Mouse (Mus musculus) limb, embryonic 14.5 days (tissue): ENCODE results near the gene Gm49355. TPM values are rescaled to one million over a fixed set of nuclear protein-coding genes. Genes with fewer than 3 reads are reported as not detected.

Source experiments
- ATAC-seq: fragments of 200-750 bp; cut with Nextera tagmentation; 2 replicates; pipeline ENCODE4 v1.8.0; 2017; ENCODE audit warnings: low read depth, moderate number of reproducible peaks, moderate TSS enrichment; ENCODE audit not compliant: low FRiP score
- DNase-seq: peaks from one replicate; pipeline ENCODE4 v3.0.0-alpha.2; 2015; ENCODE audit warnings: low spot score
- H3K27ac ChIP-seq: fragments of 300-500 bp; sonication (generic); replicated peaks from 2 replicates; pipeline ENCODE4 v1.5.1; 2014; ENCODE audit warnings: low read depth, mild to moderate bottlenecking, low read length, moderate library complexity, mixed read lengths
- H3K27me3 ChIP-seq: fragments of 300-500 bp; sonication (generic); 2 replicates; pipeline ENCODE4 v1.6.1; 2014; ENCODE audit warnings: low read length, mixed read lengths; ENCODE audit not compliant: control insufficient read depth, insufficient read depth
- H3K36me3 ChIP-seq: fragments of 300-500 bp; sonication (generic); 2 replicates; pipeline ENCODE4 v1.6.1; 2014; ENCODE audit warnings: mild to moderate bottlenecking, low read length, moderate library complexity, mixed read lengths; ENCODE audit not compliant: control insufficient read depth, insufficient read depth
- H3K4me1 ChIP-seq: fragments of 300-500 bp; sonication (generic); 2 replicates; pipeline ENCODE4 v1.6.1; 2014; ENCODE audit warnings: antibody characterized with exemption, low read length, mixed read lengths; ENCODE audit not compliant: control insufficient read depth, insufficient read depth
- H3K4me2 ChIP-seq: fragments of 300-500 bp; sonication (generic); replicated peaks from 2 replicates; pipeline ENCODE4 v1.6.1; 2014; ENCODE audit warnings: low read depth, mild to moderate bottlenecking, low read length, moderate library complexity; ENCODE audit not compliant: severe bottlenecking
- H3K4me3 ChIP-seq: fragments of 300-500 bp; sonication (generic); replicated peaks from 2 replicates; pipeline ENCODE4 v1.5.1; 2014; ENCODE audit warnings: low read length
- H3K9ac ChIP-seq: fragments of 300-500 bp; sonication (generic); 2 replicates; pipeline ENCODE4 v1.6.1; 2014; ENCODE audit warnings: mild to moderate bottlenecking, low read depth, low read length, moderate library complexity; ENCODE audit not compliant: severe bottlenecking
- H3K9me3 ChIP-seq: fragments of 300-500 bp; sonication (generic); 2 replicates; pipeline ENCODE4 v1.6.1; 2016; ENCODE audit warnings: low read length; ENCODE audit not compliant: control insufficient read depth
- POLR2A ChIP-seq: fragments of 200-500 bp; IDR thresholded peaks from 2 replicates; pipeline ENCODE4 v1.8.0; 2012; ENCODE audit warnings: inconsistent platforms, mild to moderate bottlenecking, moderate library complexity, borderline replicate concordance; ENCODE audit not compliant: insufficient read depth, insufficient read length; ENCODE audit errors: extremely low read depth
- WGBS: fragments of 180-500 bp; shearing (Covaris S2); extraction: QIAGEN DNeasy Blood & Tissue Kit; methylation state at CpG from one replicate; pipeline ENCODE4 v1.1.7; 2014; 5-methylcytosine and 5-hydroxymethylcytosine counted together
- polyA plus RNA-seq, 2 experiments: library from polyadenylated mRNA; depleted of rRNA in 1 of 2; stranded (reverse) in 1 of 2; unstranded in 1 of 2; fragments of >200 nt; fragmentation: Nextera tagmentation in 1 of 2; extraction: Ambion mirVana in 1 of 2; gene quantifications; 2 replicates each; pipeline versions ENCODE4 v1.2.1 to v1.2.3; 2012 to 2014

Gm49355 gene
- polyA plus RNA-seq, 2 experiments: 0.09 to 0.11 TPM

GRCm38 (mm10) chr14:12333622-12334021 is 49.8 kb downstream of the Gm49355 start:
- no peak overlapping the region for H3K4me2 ChIP-seq
- no peak for TF ChIP-seq POLR2A
- no peaks in the 10 kb centered on the region for H3K9me3 ChIP-seq
- no peaks in the 10 kb centered on the region for H3K4me1 ChIP-seq
- 74% methylated on average over 7 of the region's 7 CpGs for WGBS
- DNase-seq: no peak
- ATAC-seq: no peak
- no peak overlapping the region for H3K4me3 ChIP-seq
- H3K27ac ChIP-seq: no peak overlapping the region
- no peak overlapping the region for H3K9ac ChIP-seq
- H3K36me3 ChIP-seq: no peaks in the 10 kb centered on the region
- peaks cover 40% of the 10 kb centered on the region for H3K27me3 ChIP-seq

- H3K4me1 ChIP-seq: no peaks in the 10 kb centered on the region
- no peak for ATAC-seq
- H3K9me3 ChIP-seq: no peaks in the 10 kb centered on the region
- no peak for DNase-seq
- H3K4me3 ChIP-seq: no peak overlapping the region
- H3K9ac ChIP-seq: no peak overlapping the region
- WGBS: 34% methylated on average over 7 of the region's 7 CpGs
- no peaks in the 10 kb centered on the region for H3K36me3 ChIP-seq
- H3K27me3 ChIP-seq: peaks cover 52% of the 10 kb centered on the region
- H3K27ac ChIP-seq: no peak overlapping the region
- no peak for TF ChIP-seq POLR2A
- no peak overlapping the region for H3K4me2 ChIP-seq
Measured at GRCm38 (mm10) chr14:12334925-12335324, 51.1 kb downstream of the Gm49355 start.

GRCm38 (mm10) chr14:12337421-12337997 is 53.7 kb downstream of the Gm49355 start:
- DNase-seq (no peak), ATAC-seq (no peak)
- Histone ChIP-seq H3K4me2 (no peak overlapping the region), H3K9me3 (no peaks in the 10 kb centered on the region), H3K9ac (no peak overlapping the region), H3K4me1 (no peaks in the 10 kb centered on the region), H3K4me3 (no peak overlapping the region), H3K36me3 (no peaks in the 10 kb centered on the region), H3K27ac (no peak overlapping the region), H3K27me3 (peaks cover 78% of the 10 kb centered on the region)
- TF ChIP-seq POLR2A: no peak
- 5% methylated on average over 8 of the region's 8 CpGs for WGBS

- Histone ChIP-seq H3K27ac (no peak overlapping the region), H3K9ac (no peak overlapping the region), H3K4me2 (no peak overlapping the region), H3K36me3 (no peaks in the 10 kb centered on the region), H3K4me1 (no peaks in the 10 kb centered on the region), H3K27me3 (peaks cover 85% of the 10 kb centered on the region), H3K9me3 (no peaks in the 10 kb centered on the region), H3K4me3 (no peak overlapping the region)
- WGBS: 1% methylated on average over 16 of the region's 16 CpGs
- DNase-seq: no peak
- ATAC-seq: no peak
- no peak for TF ChIP-seq POLR2A
Measured at GRCm38 (mm10) chr14:12337998-12338809, 54.4 kb downstream of the Gm49355 start.

- H3K9ac ChIP-seq: no peak overlapping the region
- H3K4me2 ChIP-seq: no peak overlapping the region
- no peaks in the 10 kb centered on the region for H3K36me3 ChIP-seq
- H3K4me3 ChIP-seq: no peak overlapping the region
- 3% methylated on average over 10 of the region's 10 CpGs for WGBS
- H3K4me1 ChIP-seq: no peaks in the 10 kb centered on the region
- H3K9me3 ChIP-seq: no peaks in the 10 kb centered on the region
- DNase-seq: no peak
- ATAC-seq: no peak
- H3K27ac ChIP-seq: no peak overlapping the region
- no peak for TF ChIP-seq POLR2A
- peaks cover 93% of the 10 kb centered on the region for H3K27me3 ChIP-seq
Measured at GRCm38 (mm10) chr14:12338811-12339565, 55.2 kb downstream of the Gm49355 start.
